In the genomic region with DNA sequence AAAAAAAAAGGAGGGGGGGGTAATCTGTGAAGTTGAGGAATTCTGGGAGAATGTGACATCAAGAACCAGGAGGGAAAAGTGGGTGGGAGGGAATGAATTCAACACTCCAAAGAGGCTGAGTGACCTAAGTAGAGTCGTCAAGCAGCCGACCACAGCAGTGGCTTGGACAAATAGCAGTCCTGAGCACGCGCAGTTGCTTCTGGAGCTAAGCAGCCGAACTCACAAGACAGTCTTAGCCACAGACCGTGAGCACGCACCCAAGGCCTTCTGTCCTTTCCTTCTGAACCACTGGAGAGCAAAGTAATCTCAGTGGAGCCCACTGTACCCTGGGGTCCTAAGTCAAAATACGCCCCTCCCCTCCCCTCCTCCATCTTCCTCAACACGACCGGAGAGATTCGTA, we compare ENCODE assay signal across 31 mouse cellular contexts.
DNase-seq lines count a peak whose midpoint lies in the region; ATAC-seq and TF ChIP-seq lines count a peak whose summit lies in the region.
"Had no signal": no experiment of that assay in that cellular context is flagged by ENCODE, and none has a peak within 500 bp of the region (broad histone marks: within the 10 kb centered on the region; RNA-seq: fewer than 3 reads in every experiment).

No protein-coding gene starts in this region.

- TF ChIP-seq CTCF in lung, embryonic 14.5 days (IDR thresholded peaks at IDR 0.05; ENCODE audit: low read depth): no peak
- TF ChIP-seq CTCF in kidney, postnatal 0 days (IDR thresholded peaks at IDR 0.05; ENCODE audit: low read depth): no peak
- no peak for TF ChIP-seq CTCF in cerebellum, adult 2 months (IDR thresholded peaks at IDR 0.05; ENCODE audit: borderline replicate concordance, insufficient read depth, low read depth, low read length)

- no peak overlapping the region for H3K9ac ChIP-seq in lung, embryonic 14.5 days
- H3K9ac ChIP-seq in kidney, embryonic 14.5 days (ENCODE audit: low read depth, low read length): no peak overlapping the region
- H3K9ac ChIP-seq in kidney, postnatal 0 days (ENCODE audit: low read depth, low read length): no peak overlapping the region
- H3K9ac ChIP-seq: embryonic facial prominence, embryonic 15.5 days; forebrain, embryonic 12.5 days; forebrain, postnatal 0 days; hindbrain, embryonic 15.5 days; limb, embryonic 13.5 days; neural tube, embryonic 12.5 days had no signal

- no peaks in the 10 kb centered on the region for H3K9me3 ChIP-seq in lung, embryonic 14.5 days (ENCODE audit: low read depth, low read length)
- H3K9me3 ChIP-seq in kidney, embryonic 14.5 days (ENCODE audit: control insufficient read depth, low read length): no peaks in the 10 kb centered on the region
- H3K9me3 ChIP-seq in kidney, postnatal 0 days (replicated peaks; ENCODE audit: low read length): no peaks in the 10 kb centered on the region
- H3K9me3 ChIP-seq: embryonic facial prominence, embryonic 10.5 days; embryonic facial prominence, embryonic 15.5 days; forebrain, embryonic 12.5 days; hindbrain, embryonic 10.5 days; hindbrain, embryonic 15.5 days; limb, embryonic 13.5 days; midbrain, embryonic 10.5 days; neural tube, embryonic 12.5 days had no signal

- peak; percentile 35 for DNase-seq in lung, embryonic 14.5 days
- no peak for DNase-seq in lung, postnatal 4 days
- DNase-seq in kidney, postnatal 0 days (ENCODE audit: low spot score): peak; percentile 78
- peak; percentile 52 to 61 for DNase-seq in kidney, postnatal 4 days
- DNase-seq in cerebellum, adult 2 months: no peak
- DNase-seq in layer of hippocampus, postnatal 10 days (ENCODE audit: low spot score in 2 of 2): no peak
- DNase-seq: adrenal gland, postnatal 36 days; B cell, adult 2 months; cerebellum, adult 8-10 months; cerebellum, postnatal 25 days; forebrain, postnatal 0 days; gastrocnemius, postnatal 10 days; heart, postnatal 10 days; lung, postnatal 10 days; right cerebral cortex, adult 18-20 months; thymus, adult 18-20 months; thymus, postnatal 25 days had no signal

- H3K27me3 ChIP-seq in lung, embryonic 14.5 days (ENCODE audit: insufficient read depth, low read length): no peaks in the 10 kb centered on the region
- H3K27me3 ChIP-seq in kidney, embryonic 14.5 days (ENCODE audit: control insufficient read depth, insufficient read depth, low read length): no peaks in the 10 kb centered on the region
- H3K27me3 ChIP-seq in kidney, postnatal 0 days (ENCODE audit: insufficient read depth, low read length): no peaks in the 10 kb centered on the region
- no peaks in the 10 kb centered on the region; the same call in 1 of the 2 replicates for H3K27me3 ChIP-seq in cerebellum, adult 2 months (ENCODE audit: control insufficient read depth, insufficient read depth, low read length)
- H3K27me3 ChIP-seq: embryonic facial prominence, embryonic 15.5 days; forebrain, embryonic 12.5 days; hindbrain, embryonic 15.5 days; limb, embryonic 13.5 days; neural tube, embryonic 12.5 days had no signal

- H3K27ac ChIP-seq in lung, embryonic 14.5 days (ENCODE audit: low read depth): no peak overlapping the region
- peak overlapping the region; percentile 38; the same call in 1 of the 2 replicates for H3K27ac ChIP-seq in kidney, embryonic 14.5 days (ENCODE audit: low read depth, low read length)
- H3K27ac ChIP-seq in kidney, postnatal 0 days: peak overlapping the region; percentile 72
- no peak overlapping the region for H3K27ac ChIP-seq in cerebellum, adult 2 months (ENCODE audit: insufficient read depth, low read length)
- H3K27ac ChIP-seq: embryonic facial prominence, embryonic 10.5 days; embryonic facial prominence, embryonic 15.5 days; forebrain, embryonic 12.5 days; hindbrain, embryonic 10.5 days; hindbrain, embryonic 15.5 days; limb, embryonic 13.5 days; midbrain, embryonic 10.5 days; neural tube, embryonic 12.5 days; stomach, postnatal 0 days had no signal

- peaks cover 1% of the 10 kb centered on the region; the same call in 1 of the 2 replicates for H3K4me1 ChIP-seq in lung, embryonic 14.5 days (ENCODE audit: insufficient read depth)
- H3K4me1 ChIP-seq in kidney, embryonic 14.5 days (ENCODE audit: control insufficient read depth, insufficient read depth, low read length): 0 out of 2 replicates have a peak, but pooled peaks cover 6% of the 10 kb centered on the region
- H3K4me1 ChIP-seq in kidney, postnatal 0 days (replicated peaks; ENCODE audit: insufficient read depth, low read length): 0 out of 2 replicates have a peak, but pooled peaks cover 4% of the 10 kb centered on the region
- H3K4me1 ChIP-seq in cerebellum, adult 2 months (ENCODE audit: control insufficient read depth, insufficient read depth, low read length): no peaks in the 10 kb centered on the region
- H3K4me1 ChIP-seq: embryonic facial prominence, embryonic 15.5 days; forebrain, embryonic 12.5 days; hindbrain, embryonic 15.5 days; limb, embryonic 13.5 days; neural tube, embryonic 12.5 days had no signal

- H3K36me3 ChIP-seq in lung, embryonic 14.5 days (ENCODE audit: insufficient read depth): no peaks in the 10 kb centered on the region
- no peaks in the 10 kb centered on the region for H3K36me3 ChIP-seq in kidney, embryonic 14.5 days (ENCODE audit: control insufficient read depth, insufficient read depth, low read length)
- no peaks in the 10 kb centered on the region for H3K36me3 ChIP-seq in kidney, postnatal 0 days (ENCODE audit: insufficient read depth, low read length)
- H3K36me3 ChIP-seq: embryonic facial prominence, embryonic 10.5 days; embryonic facial prominence, embryonic 15.5 days; forebrain, embryonic 12.5 days; hindbrain, embryonic 10.5 days; hindbrain, embryonic 15.5 days; limb, embryonic 13.5 days; midbrain, embryonic 10.5 days; neural tube, embryonic 12.5 days had no signal

- TF ChIP-seq POLR2A in cerebellum, adult 2 months (IDR thresholded peaks at IDR 0.05; ENCODE audit: borderline replicate concordance, insufficient read depth, low read length): no peak

- no peak overlapping the region for H3K4me3 ChIP-seq in lung, embryonic 14.5 days (ENCODE audit: low read depth, low read length)
- H3K4me3 ChIP-seq in kidney, embryonic 14.5 days (ENCODE audit: low read length): no peak overlapping the region
- no peak overlapping the region for H3K4me3 ChIP-seq in kidney, postnatal 0 days (replicated peaks; ENCODE audit: low read depth, low read length)
- H3K4me3 ChIP-seq in cerebellum, adult 2 months (replicated peaks; ENCODE audit: insufficient read depth, low read depth, low read length): no peak overlapping the region
- H3K4me3 ChIP-seq: embryonic facial prominence, embryonic 10.5 days; embryonic facial prominence, embryonic 15.5 days; forebrain, embryonic 12.5 days; hindbrain, embryonic 10.5 days; hindbrain, embryonic 15.5 days; limb, embryonic 13.5 days; midbrain, embryonic 10.5 days; myocyte; neural tube, embryonic 12.5 days had no signal

- H3K4me2 ChIP-seq in lung, embryonic 14.5 days: no peak overlapping the region
- H3K4me2 ChIP-seq in kidney, embryonic 14.5 days (replicated peaks; ENCODE audit: low read depth, low read length): no peak overlapping the region
- H3K4me2 ChIP-seq in kidney, postnatal 0 days (ENCODE audit: low read length): no peak overlapping the region
- H3K4me2 ChIP-seq: embryonic facial prominence, embryonic 15.5 days; forebrain, embryonic 12.5 days; heart, embryonic 11.5 days; hindbrain, embryonic 15.5 days; limb, embryonic 13.5 days; liver, embryonic 11.5 days; neural tube, embryonic 12.5 days had no signal

- WGBS in lung, embryonic 14.5 days: 59% methylated on average over 11 of the region's 11 CpGs
- 59% methylated on average over 11 of the region's 11 CpGs for WGBS in kidney, embryonic 14.5 days
- WGBS in kidney, postnatal 0 days: 45% methylated on average over 11 of the region's 11 CpGs
- WGBS in cerebellum, adult 2 months: 85% methylated on average over 11 of the region's 11 CpGs

- no peak for ATAC-seq in lung, embryonic 14.5 days (ENCODE audit: insufficient read depth)
- ATAC-seq in kidney, embryonic 14.5 days (ENCODE audit: low FRiP score, low TSS enrichment): peak; percentile 77; the same call in 1 of the 2 replicates
- ATAC-seq in kidney, postnatal 0 days (replicated peaks; ENCODE audit: low FRiP score, low read depth): no peak
- ATAC-seq: forebrain, postnatal 0 days; inflammation-experienced regulatory T-cells, adult 6 months had no signal

Comparison
In these comparisons a context has a peak if more than half of its experiments do, and no peak if none do; other contexts are left out.
1. DNase-seq: peak in lung, embryonic 14.5 days (single experiment), kidney, postnatal 0 days (single experiment) and kidney, postnatal 4 days (2 of 2); none in lung, postnatal 4 days (0 of 2), cerebellum, adult 2 months (0 of 2) and layer of hippocampus, postnatal 10 days (0 of 2).
2. H3K27ac ChIP-seq: peak in kidney, embryonic 14.5 days (single experiment) and kidney, postnatal 0 days (single experiment); none in lung, embryonic 14.5 days (single experiment) and cerebellum, adult 2 months (single experiment).